Mouse (Mus musculus) thymus, postnatal 14 days (tissue): ENCODE results near the gene Dlg2.

Experiments used
- DNase-seq: peaks from one replicate; pipeline ENCODE4 v3.0.0; 2021

Dlg2 gene

DNA sequence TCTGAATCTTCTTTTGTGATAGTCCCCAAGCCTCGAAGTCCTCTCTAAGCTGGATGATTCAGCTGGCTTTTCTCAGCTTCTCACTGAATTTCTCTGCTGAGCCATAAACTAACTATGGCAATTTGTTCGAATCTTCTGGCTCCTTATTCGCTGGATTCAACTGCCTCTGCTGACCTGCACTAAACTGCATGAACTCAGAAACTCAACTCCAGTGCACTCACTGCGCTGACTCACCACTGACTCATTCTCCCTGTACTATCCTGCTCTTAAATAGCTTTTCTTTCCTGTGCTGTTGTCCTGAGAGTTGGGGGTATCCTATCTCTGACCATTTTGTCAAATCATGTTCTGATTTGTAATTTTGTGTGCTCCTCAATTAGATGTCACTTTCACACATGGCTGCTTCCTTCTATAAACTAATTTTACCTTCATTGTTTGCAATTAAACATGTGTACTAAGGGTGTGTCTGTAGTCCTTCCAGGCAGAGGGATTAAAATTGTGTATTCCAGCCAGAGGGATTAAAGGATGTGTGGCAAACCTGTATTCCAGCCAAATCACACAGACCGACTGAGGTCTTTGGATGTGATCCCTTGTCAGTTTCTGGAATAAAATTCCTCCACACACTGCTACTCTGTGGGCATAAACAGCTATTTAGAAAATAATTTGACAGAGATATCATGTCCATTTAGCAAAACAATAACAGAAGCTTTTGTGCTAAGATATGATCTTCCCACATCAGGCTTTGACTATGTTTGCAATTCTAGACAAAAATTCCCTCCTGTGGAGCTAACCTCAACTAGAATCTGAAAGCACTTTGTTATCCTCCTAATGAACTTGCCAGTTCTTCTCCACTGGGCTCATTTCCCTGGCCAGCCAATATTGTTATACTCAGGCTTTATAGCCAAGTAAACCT, 1115.0 kb downstream of the Dlg2 start:
- no peak for DNase-seq

DNA sequence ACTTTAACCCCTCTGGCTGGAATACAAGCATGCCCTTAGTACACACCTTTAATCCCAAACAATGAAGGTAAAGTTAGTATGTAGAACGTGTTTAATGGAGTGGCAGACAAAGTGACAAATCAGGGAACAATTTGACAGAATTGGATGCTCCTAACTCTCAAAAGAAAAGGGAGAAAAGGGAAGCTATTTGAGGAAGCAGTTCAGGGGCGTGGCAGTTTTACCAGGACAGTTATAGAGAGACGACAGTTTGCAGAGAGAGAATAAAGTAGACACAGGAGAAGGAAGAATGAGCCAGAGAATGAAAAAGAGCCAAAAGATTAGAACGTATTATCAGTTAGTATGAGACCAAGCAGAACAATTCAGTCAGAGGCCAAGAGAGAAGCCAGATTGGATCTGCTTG, 1122.1 kb downstream of the Dlg2 start:
- DNase-seq, result no peak

GRCm38 (mm10) chr7:91601307-91601706, 1124.8 kb downstream of the Dlg2 start:
- no peak for DNase-seq

- no peak for DNase-seq
Observed at GRCm38 (mm10) chr7:91603561-91603960, 1127.1 kb downstream of the Dlg2 start.

DNA sequence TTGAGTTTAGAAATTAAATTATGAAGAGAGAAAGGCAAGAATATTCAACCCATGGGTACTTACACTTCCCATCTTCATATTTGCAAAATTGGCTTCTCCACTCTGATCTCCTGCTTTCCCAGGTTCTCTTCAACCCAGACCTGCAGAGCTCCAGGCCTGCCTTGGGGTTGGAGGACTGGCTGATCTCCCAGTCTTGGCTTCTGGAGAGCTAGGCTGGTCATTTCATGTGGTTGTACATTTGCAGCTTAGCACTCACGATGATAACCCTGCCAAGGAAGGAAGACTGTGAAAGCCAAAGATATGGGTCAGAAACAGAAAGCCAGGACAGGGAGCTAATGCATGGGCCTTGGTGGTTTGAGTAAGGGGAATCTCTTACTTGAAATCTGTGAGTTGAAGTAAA, 1176.6 kb downstream of the Dlg2 start:
- DNase-seq, result no peak

DNA sequence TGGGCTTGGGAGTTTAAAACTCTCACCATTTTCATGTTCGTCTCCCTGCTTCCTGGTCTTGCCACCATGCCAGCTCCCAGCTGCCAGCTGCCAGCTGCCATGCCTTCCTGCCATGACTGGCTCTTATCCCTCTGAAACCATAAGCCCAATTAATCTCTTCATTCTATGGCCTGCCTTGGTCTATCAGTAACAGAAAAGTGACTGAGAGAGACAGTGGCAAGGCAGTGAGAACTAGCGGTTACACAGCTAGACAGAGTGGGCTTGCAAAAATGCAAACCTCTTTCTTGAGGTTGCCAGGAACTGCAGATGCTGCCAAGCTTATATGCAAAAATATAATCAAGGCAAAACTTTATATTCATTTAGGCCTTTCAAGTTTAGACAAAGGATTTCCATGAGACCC, 1183.0 kb downstream of the Dlg2 start:
- DNase-seq, result no peak

DNA sequence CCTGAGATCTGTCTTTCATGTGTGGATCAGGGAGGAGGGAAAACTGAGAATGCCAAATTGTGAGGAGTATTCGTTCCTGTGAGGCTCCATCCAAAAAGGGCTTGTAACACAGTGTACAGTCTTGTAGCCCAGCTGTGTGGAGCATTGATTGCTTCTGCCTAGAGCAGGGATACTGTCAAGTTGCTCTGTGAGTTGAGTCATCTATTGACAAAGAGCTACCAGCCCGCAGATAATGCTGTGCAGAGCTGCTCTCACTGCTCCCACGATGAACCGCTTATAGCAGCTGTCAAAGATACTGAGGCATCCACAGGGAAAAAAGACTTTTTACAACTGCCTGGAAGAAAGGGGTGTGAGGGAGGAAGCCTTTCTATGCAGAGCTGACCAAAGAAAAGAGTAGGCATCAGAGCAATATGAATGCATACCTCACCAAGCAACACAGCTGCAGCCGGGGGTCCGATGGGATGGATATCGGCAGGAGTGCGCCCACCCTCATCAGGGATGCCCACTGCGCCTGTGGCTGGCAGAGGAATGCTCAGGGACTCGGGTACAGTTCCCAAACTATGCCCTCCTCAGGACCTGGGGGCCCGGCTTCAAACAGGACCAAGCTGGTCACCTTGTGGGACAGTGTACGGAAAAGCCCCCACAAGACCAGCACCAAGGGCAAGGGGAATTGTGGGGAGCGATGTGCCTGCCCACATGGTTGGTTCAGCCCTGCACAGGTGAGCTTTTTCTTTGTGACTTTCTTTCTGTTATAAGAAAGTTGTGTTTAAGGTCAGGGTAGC, 1196.0 kb downstream of the Dlg2 start:
- DNase-seq, result no peak

DNA sequence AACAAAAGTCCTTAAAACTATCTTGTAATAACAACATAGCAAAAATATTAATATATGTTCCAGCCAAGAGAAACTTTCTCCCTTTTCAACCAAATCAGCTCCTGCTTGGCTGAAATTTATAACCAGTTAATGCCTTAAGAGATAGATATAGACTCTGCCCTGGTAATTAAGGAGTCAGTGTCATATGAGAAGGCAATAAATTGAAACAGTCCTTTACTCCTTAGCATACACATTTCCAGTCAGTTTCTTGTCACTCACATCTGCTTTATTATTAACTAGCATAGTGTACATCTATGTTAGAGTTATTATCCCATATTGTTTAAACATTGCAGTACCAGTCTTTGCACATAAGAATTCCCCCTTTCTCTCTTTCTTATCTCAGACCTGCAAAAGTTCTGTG, 1197.9 kb downstream of the Dlg2 start:
- DNase-seq, result no peak

- no peak for DNase-seq
Observed at GRCm38 (mm10) chr7:91677934-91678333, 1201.5 kb downstream of the Dlg2 start.

- DNase-seq, result no peak
Observed at GRCm38 (mm10) chr7:91687930-91688329, 1211.5 kb downstream of the Dlg2 start.

DNA sequence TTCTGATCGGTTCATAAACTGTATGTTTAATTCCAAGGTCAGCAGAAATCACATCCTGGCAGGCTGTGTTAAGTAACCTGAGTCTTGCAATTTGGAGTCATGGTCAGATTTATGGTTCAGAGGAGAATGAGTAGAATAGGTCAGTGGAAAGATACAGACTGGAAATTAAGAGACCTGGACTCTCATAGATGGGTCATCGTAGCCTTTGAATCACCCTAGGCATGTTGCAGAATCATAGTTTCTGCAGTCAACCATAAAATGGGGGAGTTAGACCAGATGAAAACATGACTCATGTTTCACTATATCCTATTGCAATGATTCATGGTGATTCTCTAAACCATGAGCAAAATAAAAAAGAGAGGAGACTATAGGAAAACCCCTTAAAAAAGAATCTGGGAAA, 1213.4 kb downstream of the Dlg2 start:
- DNase-seq, result no peak

DNA sequence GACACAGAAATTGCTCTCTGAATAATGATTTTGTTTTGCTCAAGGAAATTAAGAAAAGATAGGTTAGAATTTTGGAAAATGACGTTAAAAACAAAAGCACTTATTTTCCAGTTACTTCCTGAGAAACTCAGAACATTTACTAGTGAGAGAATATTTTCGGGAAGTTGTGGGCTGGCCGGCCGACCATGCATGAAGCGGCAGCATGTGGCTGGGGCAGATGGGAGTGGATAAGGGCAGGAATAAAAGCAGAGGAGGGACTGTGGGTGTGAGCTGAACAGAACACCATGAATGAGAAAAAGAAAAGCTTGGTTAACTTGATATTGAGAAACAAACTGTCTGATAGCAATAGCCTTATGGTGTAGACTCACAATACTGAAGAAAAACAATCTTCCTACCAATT, 1233.4 kb downstream of the Dlg2 start:
- DNase-seq, result no peak

GRCm38 (mm10) chr7:91711184-91711583, 1234.7 kb downstream of the Dlg2 start:
- DNase-seq, result no peak

DNA sequence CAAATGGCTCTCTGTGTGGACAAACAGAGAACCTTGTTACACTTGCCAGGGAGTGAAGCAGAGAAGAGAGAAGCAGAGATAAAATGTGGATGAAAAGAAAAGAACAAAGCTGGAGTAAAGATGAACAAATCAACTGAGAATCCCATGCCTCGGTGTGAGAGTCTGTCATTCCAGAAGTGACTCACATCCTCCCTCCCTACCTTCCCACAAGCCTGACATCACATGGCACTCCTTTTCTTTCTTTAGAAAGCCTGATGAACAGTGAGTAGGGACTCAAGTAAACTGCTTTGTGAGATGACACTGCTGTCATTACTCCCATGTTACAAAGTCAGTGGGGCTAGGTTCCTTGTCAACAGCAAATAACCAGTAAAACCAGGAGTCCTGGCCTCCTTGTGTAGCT, 1239.3 kb downstream of the Dlg2 start:
- DNase-seq, result no peak

GRCm38 (mm10) chr7:91716696-91717095, 1240.2 kb downstream of the Dlg2 start:
- no peak for DNase-seq

GRCm38 (mm10) chr7:91720318-91720717, 1243.8 kb downstream of the Dlg2 start:
- DNase-seq, result no peak

DNA sequence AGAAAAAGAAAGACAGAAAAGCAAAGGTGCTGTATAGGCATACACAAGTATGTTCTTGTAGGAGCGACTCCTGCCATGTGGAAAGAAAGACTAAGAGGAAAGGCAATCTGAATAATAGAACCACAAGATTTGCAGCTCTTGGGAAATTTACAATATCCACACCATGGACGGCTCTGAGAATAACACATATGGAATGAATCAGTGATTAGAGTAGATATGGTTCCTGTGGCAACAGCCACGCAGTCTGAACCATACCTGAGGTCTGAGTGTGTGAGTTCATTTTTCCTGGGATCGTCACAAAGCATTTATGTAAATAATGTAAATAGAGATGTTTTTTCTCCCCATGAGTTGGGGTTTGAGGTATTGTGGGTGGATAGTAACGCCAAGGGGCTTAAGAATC, 1247.9 kb downstream of the Dlg2 start:
- DNase-seq, result no peak

DNA sequence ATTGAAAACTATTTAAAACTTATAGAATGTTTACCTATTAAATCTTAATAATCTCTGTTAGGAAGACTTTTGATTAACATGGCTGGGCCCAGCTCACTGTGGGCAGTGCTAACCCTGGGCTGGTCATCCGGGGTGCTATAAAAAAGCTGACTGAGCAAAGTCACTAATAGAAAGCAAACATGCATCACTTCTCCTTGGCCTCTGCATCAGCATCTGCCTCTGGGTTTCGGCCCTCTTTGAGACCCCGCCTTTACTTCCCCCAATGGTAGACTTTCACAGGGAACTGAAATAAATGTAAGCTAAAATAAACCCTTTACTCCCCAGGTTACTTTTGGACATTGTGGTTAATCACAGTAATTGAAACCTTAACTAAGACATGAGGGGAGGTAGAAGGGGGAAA, 1264.3 kb downstream of the Dlg2 start:
- DNase-seq, result no peak

DNA sequence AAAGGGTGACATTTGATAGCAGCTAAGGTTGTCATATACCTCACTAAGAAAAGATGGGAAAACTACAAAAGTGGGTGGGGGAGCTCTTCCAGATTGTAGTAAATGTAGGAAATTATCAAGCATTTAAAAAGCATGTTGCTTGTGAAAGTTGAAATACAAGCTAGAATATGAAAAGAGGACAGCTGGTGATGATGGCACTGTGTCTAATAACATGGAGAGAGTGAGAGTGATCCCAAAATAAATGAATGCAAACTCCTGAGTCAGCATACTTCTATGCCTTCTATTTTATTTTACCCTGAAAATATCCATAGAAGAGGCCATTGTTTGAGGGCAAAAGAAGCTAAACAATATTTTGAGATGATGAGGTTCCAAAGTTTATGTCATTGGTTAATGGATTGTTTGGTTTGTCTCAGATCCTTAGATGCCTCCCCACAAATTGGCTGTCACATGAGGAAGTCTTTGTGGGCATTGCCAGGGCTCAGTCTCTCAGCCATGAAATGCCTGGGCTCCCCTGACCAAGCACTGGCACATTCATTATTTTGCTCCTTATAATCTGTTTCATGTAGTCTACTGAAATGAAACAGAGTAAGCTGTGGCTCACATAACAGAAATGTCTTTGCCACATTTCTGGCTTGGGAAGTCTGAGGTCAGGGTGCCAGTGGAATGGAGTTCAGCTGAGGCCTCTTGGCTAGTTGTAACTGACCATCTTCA, 1276.8 kb downstream of the Dlg2 start:
- no peak for DNase-seq

DNA sequence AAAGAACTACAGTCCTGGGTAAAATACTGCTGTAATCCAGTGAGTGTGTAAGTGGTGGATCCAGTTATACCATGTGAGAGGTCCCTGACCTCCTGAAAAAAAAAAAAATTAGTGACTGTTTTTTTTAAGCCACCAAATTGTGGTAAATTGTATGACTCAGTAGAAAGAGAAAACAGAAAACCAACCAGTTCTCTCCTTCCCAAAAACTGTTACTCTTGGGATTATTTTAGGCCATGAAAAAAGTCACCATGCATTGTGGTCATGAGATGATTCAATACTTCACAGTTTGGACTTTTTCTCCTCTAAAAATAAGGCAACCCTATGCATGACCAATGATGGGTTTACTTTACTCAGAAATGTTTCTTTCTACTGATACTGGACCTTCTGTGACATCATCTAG, 1291.2 kb downstream of the Dlg2 start:
- DNase-seq, result no peak

GRCm38 (mm10) chr7:91778673-91779072, 1302.2 kb downstream of the Dlg2 start:
- no peak for DNase-seq

DNA sequence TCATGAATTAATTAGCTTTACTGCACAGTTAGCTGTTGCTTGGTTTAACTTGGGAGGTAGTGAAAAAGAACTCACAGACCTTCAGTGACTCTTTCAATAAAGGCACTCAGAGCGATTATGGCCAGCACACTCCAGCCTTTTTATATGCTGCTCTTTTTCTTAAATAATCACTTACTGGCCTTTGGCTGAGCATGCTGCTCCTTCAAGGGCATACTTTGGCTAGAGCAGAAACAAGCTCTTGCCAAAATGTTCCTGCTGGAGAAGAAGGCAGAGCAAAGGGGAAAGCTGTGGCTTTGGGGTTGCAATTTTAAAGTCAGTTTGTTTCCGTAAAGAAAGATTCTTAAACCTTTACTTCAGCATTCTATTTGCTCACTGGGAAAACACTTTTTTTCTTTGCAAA, 1308.1 kb downstream of the Dlg2 start:
- DNase-seq, result no peak

DNA sequence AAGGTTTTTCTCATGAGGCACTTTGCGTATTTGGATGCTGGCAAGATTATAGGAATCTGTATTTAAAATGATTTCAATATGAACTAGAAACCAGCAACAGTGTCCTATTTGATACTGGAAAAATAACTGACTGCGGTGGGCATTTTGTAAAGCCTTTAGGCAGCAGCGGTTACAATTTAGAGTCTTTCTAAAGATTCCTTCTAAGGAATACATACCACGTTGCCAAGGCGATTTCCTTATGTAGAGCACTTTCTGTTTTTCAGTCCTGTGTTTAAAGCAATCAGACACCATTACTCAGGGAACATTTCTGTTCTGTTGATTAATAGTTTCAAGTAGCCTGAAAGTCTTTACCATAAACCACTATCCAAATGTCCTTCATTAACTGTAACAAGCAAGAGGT, 1309.0 kb downstream of the Dlg2 start:
- DNase-seq, result no peak

DNA sequence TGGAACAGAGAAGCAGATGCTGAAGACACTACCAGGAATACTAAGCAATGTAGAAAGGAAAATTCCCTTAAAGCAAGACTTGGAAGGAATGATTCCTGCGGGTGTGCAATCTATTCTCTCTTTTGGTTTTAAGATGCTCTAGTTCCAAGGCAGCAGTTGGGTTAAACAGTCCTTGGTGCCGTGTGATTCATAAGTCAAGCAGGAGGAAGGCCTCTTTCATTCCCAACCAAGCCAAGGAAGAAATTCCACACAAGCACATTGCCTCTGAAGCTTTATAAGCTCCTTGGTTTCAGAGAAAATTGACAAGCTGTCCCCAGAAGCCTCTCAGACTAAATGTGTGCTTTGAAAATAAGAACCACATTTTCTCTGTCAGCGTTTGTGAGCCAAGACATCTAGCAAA, 1309.4 kb downstream of the Dlg2 start:
- no peak for DNase-seq
